Mouse (Mus musculus) stomach, embryonic 16.5 days (tissue): ENCODE data around the gene Ugcg. TPM values are rescaled to one million over a fixed set of nuclear protein-coding genes. Genes with fewer than 3 reads are reported as not detected.

ENCODE experiments used
- ATAC-seq: fragments of 200-750 bp; cut with Nextera tagmentation; 2 replicates; pipeline ENCODE4 v1.8.0; 2017; ENCODE audit warnings: moderate number of reproducible peaks, moderate TSS enrichment; ENCODE audit not compliant: insufficient read depth, low FRiP score
- H3K27ac ChIP-seq: fragments of 300-500 bp; sonication (generic); 2 replicates; pipeline ENCODE4 v1.5.1; 2014; ENCODE audit warnings: low read length
- H3K27me3 ChIP-seq: fragments of 300-500 bp; sonication (generic); 2 replicates; pipeline ENCODE4 v1.6.1; 2014; ENCODE audit warnings: low read length, control low read depth, mixed read lengths; ENCODE audit not compliant: control insufficient read depth, insufficient read depth
- H3K36me3 ChIP-seq: fragments of 300-500 bp; sonication (generic); 2 replicates; pipeline ENCODE4 v1.6.1; 2014; ENCODE audit warnings: low read length; ENCODE audit not compliant: control insufficient read depth, insufficient read depth
- H3K4me1 ChIP-seq: fragments of 300-500 bp; sonication (generic); 2 replicates; pipeline ENCODE4 v1.6.1; 2014; ENCODE audit warnings: low read length, control low read depth, mixed read lengths; ENCODE audit not compliant: control insufficient read depth, insufficient read depth
- H3K4me2 ChIP-seq: fragments of 300-500 bp; sonication (generic); 2 replicates; pipeline ENCODE4 v1.6.1; 2014; ENCODE audit warnings: low read depth, low read length, mixed read lengths
- H3K4me3 ChIP-seq: fragments of 300-500 bp; sonication (generic); replicated peaks from 2 replicates; pipeline ENCODE4 v1.5.1; 2014; ENCODE audit warnings: mild to moderate bottlenecking, low read length
- H3K9ac ChIP-seq: fragments of 300-500 bp; sonication (generic); 2 replicates; pipeline ENCODE4 v1.6.1; 2014; ENCODE audit warnings: low read length
- H3K9me3 ChIP-seq: fragments of 300-500 bp; sonication (generic); replicated peaks from 2 replicates; pipeline ENCODE4 v1.6.1; 2016; ENCODE audit warnings: low read length, control low read depth; ENCODE audit not compliant: control insufficient read depth
- WGBS: fragments of 180-500 bp; shearing (Covaris S2); extraction: QIAGEN DNeasy Blood & Tissue Kit; methylation state at CpG from one replicate; pipeline ENCODE4 v1.1.7; 2014; 5-methylcytosine and 5-hydroxymethylcytosine counted together
- polyA plus RNA-seq: library from polyadenylated mRNA; unstranded; fragments of >200 nt; fragmentation: Nextera tagmentation; extraction: Ambion mirVana; gene quantifications from 2 replicates; pipeline ENCODE4 v1.2.1, GENCODE M21; 2015

The Ugcg gene
- polyA plus RNA-seq, 1 experiment from 2014 or later: 9.7 TPM

- 82% methylated on average over 3 of the region's 3 CpGs for WGBS
- H3K27ac ChIP-seq: no peak overlapping the region
Observed at GRCm38 (mm10) chr4:59197462-59197861, 8.4 kb downstream of the Ugcg start.

GRCm38 (mm10) chr4:59199341-59199740 is 10.3 kb downstream of the Ugcg start:
- Histone ChIP-seq H3K27me3 (no peaks in the 10 kb centered on the region), H3K9ac (no peak overlapping the region), H3K4me3 (no peak overlapping the region), H3K4me1 (peaks cover 25% of the 10 kb centered on the region), H3K4me2 (no peak overlapping the region), H3K36me3 (no peaks in the 10 kb centered on the region), H3K27ac (no peak overlapping the region), H3K9me3 (no peaks in the 10 kb centered on the region)
- peak; percentile 66 for ATAC-seq
- WGBS: 28% methylated on average over 8 of the region's 8 CpGs

More at GRCm38 (mm10) chr4:59197462-59197861, 8.4 kb downstream of the Ugcg start:
- Histone ChIP-seq H3K36me3 (no peaks in the 10 kb centered on the region), H3K4me2 (no peak overlapping the region), H3K4me3 (no peak overlapping the region), H3K4me1 (peaks cover 25% of the 10 kb centered on the region), H3K27me3 (no peaks in the 10 kb centered on the region), H3K9ac (no peak overlapping the region), H3K9me3 (no peaks in the 10 kb centered on the region)
- ATAC-seq: no peak

- no peak overlapping the region for H3K27ac ChIP-seq
- WGBS: 53% methylated on average over 8 of the region's 8 CpGs
- H3K4me3 ChIP-seq: no peak overlapping the region
- no peak overlapping the region for H3K9ac ChIP-seq
- no peaks in the 10 kb centered on the region for H3K36me3 ChIP-seq
- H3K9me3 ChIP-seq: no peaks in the 10 kb centered on the region
- H3K4me1 ChIP-seq: peaks cover 26% of the 10 kb centered on the region
- ATAC-seq: no peak
- H3K4me2 ChIP-seq: no peak overlapping the region
- no peaks in the 10 kb centered on the region for H3K27me3 ChIP-seq
Observed at GRCm38 (mm10) chr4:59199805-59200204, 10.7 kb downstream of the Ugcg start.

GRCm38 (mm10) chr4:59200636-59201035 is 11.6 kb downstream of the Ugcg start:
- no peak for ATAC-seq
- H3K27me3 ChIP-seq: no peaks in the 10 kb centered on the region
- 68% methylated on average over 3 of the region's 3 CpGs for WGBS
- H3K9ac ChIP-seq: no peak overlapping the region
- no peak overlapping the region for H3K4me2 ChIP-seq
- no peaks in the 10 kb centered on the region for H3K9me3 ChIP-seq
- no peaks in the 10 kb centered on the region for H3K36me3 ChIP-seq
- H3K4me3 ChIP-seq: no peak overlapping the region
- peaks cover 29% of the 10 kb centered on the region for H3K4me1 ChIP-seq
- H3K27ac ChIP-seq: no peak overlapping the region

- no peak overlapping the region for H3K27ac ChIP-seq
- H3K4me1 ChIP-seq: peaks cover 9% of the 10 kb centered on the region
- no peaks in the 10 kb centered on the region for H3K36me3 ChIP-seq
- H3K27me3 ChIP-seq: no peaks in the 10 kb centered on the region
- WGBS: 66% methylated on average over 4 of the region's 4 CpGs
- no peak overlapping the region for H3K9ac ChIP-seq
- H3K4me2 ChIP-seq: no peak overlapping the region
- no peak overlapping the region for H3K4me3 ChIP-seq
- no peaks in the 10 kb centered on the region for H3K9me3 ChIP-seq
- no peak for ATAC-seq
Observed at GRCm38 (mm10) chr4:59204616-59205015, 15.6 kb downstream of the Ugcg start.

- Histone ChIP-seq H3K4me2 (no peak overlapping the region), H3K27ac (no peak overlapping the region), H3K9me3 (no peaks in the 10 kb centered on the region), H3K36me3 (no peaks in the 10 kb centered on the region), H3K9ac (no peak overlapping the region), H3K4me1 (0 out of 2 replicates have a peak, but pooled peaks cover 5% of the 10 kb centered on the region), H3K4me3 (no peak overlapping the region), H3K27me3 (no peaks in the 10 kb centered on the region)
- no peak for ATAC-seq
- 25% methylated on average over 2 of the region's 2 CpGs for WGBS
Observed at GRCm38 (mm10) chr4:59205758-59206340, 16.8 kb downstream of the Ugcg start.

GRCm38 (mm10) chr4:59206600-59206999 is 17.5 kb downstream of the Ugcg start:
- H3K4me1 ChIP-seq: 0 out of 2 replicates have a peak, but pooled peaks cover 5% of the 10 kb centered on the region
- H3K4me3 ChIP-seq: no peak overlapping the region
- no peak overlapping the region for H3K9ac ChIP-seq
- H3K4me2 ChIP-seq: no peak overlapping the region
- no peaks in the 10 kb centered on the region for H3K36me3 ChIP-seq
- ATAC-seq: no peak
- WGBS: 72% methylated on average over 4 of the region's 4 CpGs
- H3K9me3 ChIP-seq: no peaks in the 10 kb centered on the region
- no peak overlapping the region for H3K27ac ChIP-seq
- no peaks in the 10 kb centered on the region for H3K27me3 ChIP-seq

- Histone ChIP-seq H3K9me3 (no peaks in the 10 kb centered on the region), H3K36me3 (no peaks in the 10 kb centered on the region), H3K4me3 (no peak overlapping the region), H3K27me3 (no peaks in the 10 kb centered on the region), H3K4me2 (no peak overlapping the region), H3K9ac (no peak overlapping the region), H3K4me1 (0 out of 2 replicates have a peak, but pooled peaks cover 5% of the 10 kb centered on the region), H3K27ac (no peak overlapping the region)
- no peak for ATAC-seq
- 88% methylated on average over 4 of the region's 4 CpGs for WGBS
Observed at GRCm38 (mm10) chr4:59208607-59209006, 19.6 kb downstream of the Ugcg start.

- Histone ChIP-seq H3K27ac (no peak overlapping the region), H3K36me3 (peaks cover 3% of the 10 kb centered on the region; the same call in 1 of the 2 replicates), H3K4me2 (no peak overlapping the region), H3K9me3 (no peaks in the 10 kb centered on the region), H3K4me3 (no peak overlapping the region), H3K9ac (no peak overlapping the region), H3K4me1 (no peaks in the 10 kb centered on the region), H3K27me3 (no peaks in the 10 kb centered on the region)
- WGBS: 84% methylated on average over 9 of the region's 9 CpGs
- ATAC-seq: no peak
Observed at GRCm38 (mm10) chr4:59211181-59211580, 22.1 kb downstream of the Ugcg start.
